Mouse (Mus musculus) forebrain, postnatal 0 days (tissue): ENCODE results near the gene Bcdin3d. TPM values are rescaled to one million over a fixed set of nuclear protein-coding genes. Genes with fewer than 3 reads are reported as not detected.

Source experiments
- ATAC-seq: fragments of 200-750 bp; cut with Nextera tagmentation; 2 replicates; pipeline ENCODE4 v1.8.0; 2017; ENCODE audit warnings: mild to moderate bottlenecking, moderate library complexity
- DNase-seq: peaks from one replicate; pipeline ENCODE4 v3.0.0-alpha.2; 2015
- H3K27ac ChIP-seq: fragments of 300-500 bp; sonication (generic); 2 replicates; pipeline ENCODE4 v1.5.1; 2014; ENCODE audit warnings: low read depth, mild to moderate bottlenecking, antibody characterized with exemption, low read length, moderate library complexity, mixed read lengths
- H3K27me3 ChIP-seq: fragments of 300-500 bp; sonication (generic); 2 replicates; pipeline ENCODE4 v1.6.1; 2014; ENCODE audit warnings: mild to moderate bottlenecking, low read length, mixed read lengths; ENCODE audit not compliant: insufficient read depth
- H3K36me3 ChIP-seq: fragments of 300-500 bp; sonication (generic); 2 replicates; pipeline ENCODE4 v1.6.1; 2014; ENCODE audit warnings: mild to moderate bottlenecking, moderate library complexity; ENCODE audit not compliant: insufficient read depth
- H3K4me1 ChIP-seq: fragments of 300-500 bp; sonication (generic); 2 replicates; pipeline ENCODE4 v1.6.1; 2014; ENCODE audit warnings: antibody characterized with exemption; ENCODE audit not compliant: insufficient read depth
- H3K4me2 ChIP-seq: fragments of 300-500 bp; sonication (generic); 2 replicates; pipeline ENCODE4 v1.6.1; 2014; ENCODE audit warnings: low read depth, mild to moderate bottlenecking, moderate library complexity
- H3K4me3 ChIP-seq: fragments of 300-500 bp; sonication (generic); 2 replicates; pipeline ENCODE4 v1.5.1; 2014; ENCODE audit warnings: low read depth, low read length, mixed read lengths
- H3K9ac ChIP-seq: fragments of 300-500 bp; sonication (generic); 2 replicates; pipeline ENCODE4 v1.6.1; 2014; ENCODE audit warnings: mild to moderate bottlenecking
- H3K9me3 ChIP-seq: fragments of 300-500 bp; sonication (generic); 2 replicates; pipeline ENCODE4 v1.6.1; 2016; ENCODE audit warnings: low read length
- CTCF ChIP-seq: sonication (generic); IDR thresholded peaks from 2 replicates; pipeline ENCODE4 v1.5.1; 2016; ENCODE audit warnings: antibody characterized with exemption, control low read depth, low read depth
- WGBS: fragments of 180-500 bp; shearing (Covaris S2); extraction: QIAGEN DNeasy Blood & Tissue Kit; methylation state at CpG from one replicate; pipeline ENCODE4 v1.1.7; 2014; 5-methylcytosine and 5-hydroxymethylcytosine counted together
- polyA plus RNA-seq: library from polyadenylated mRNA; unstranded; fragments of >200 nt; fragmentation: Nextera tagmentation; extraction: Ambion mirVana; gene quantifications from 2 replicates; pipeline ENCODE4 v1.2.1, GENCODE M21; 2015
- total RNA-seq: library from RNA; depleted of rRNA; stranded (reverse); fragments of >200 nt; gene quantifications from 2 replicates; pipeline ENCODE4 v1.2.3, GENCODE M21; 2014

Bcdin3d gene
- total and polyA plus RNA-seq, 2 experiments from 2014 or later, result 12.1 to 15.7 TPM

DNA sequence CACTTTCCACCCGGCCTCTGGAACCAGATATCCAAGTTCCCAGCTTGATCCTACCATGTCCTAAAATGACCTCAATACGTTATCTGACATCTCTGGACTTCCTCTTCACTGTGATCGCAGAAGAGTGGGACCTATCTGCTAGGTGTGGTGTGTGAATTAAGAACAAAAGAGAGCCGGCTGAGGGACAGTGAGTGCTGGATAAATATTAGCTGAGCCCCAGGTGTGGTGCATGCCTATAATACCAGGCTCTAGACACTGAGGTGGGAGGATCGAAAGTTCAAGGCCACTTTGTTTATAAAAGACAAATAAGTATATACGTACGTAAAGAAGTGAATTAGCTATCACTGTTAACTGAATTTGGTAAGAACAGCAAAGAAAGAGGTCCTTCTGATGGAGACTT lies 35.3 kb upstream of the Bcdin3d start:
- WGBS, result 87% methylated on average over 7 of the region's 7 CpGs
- no peak overlapping the region for H3K9ac ChIP-seq
- H3K4me1 ChIP-seq, result no peaks in the 10 kb centered on the region
- DNase-seq (no peak), ATAC-seq (no peak)
- no peaks in the 10 kb centered on the region for H3K27me3 ChIP-seq
- H3K36me3 ChIP-seq, result peaks cover 9% of the 10 kb centered on the region; the same call in 1 of the 2 replicates
- no peak overlapping the region for H3K4me3 ChIP-seq
- H3K4me2 ChIP-seq, result no peak overlapping the region
- TF ChIP-seq CTCF, result no peak
- H3K9me3 ChIP-seq, result no peaks in the 10 kb centered on the region
- no peak overlapping the region for H3K27ac ChIP-seq

GRCm38 (mm10) chr15:99505324-99506095 lies 31.0 kb upstream of the Bcdin3d start:
- peaks cover 9% of the 10 kb centered on the region; the same call in 1 of the 2 replicates for H3K36me3 ChIP-seq
- H3K9ac ChIP-seq, result no peak overlapping the region
- no peak overlapping the region for H3K27ac ChIP-seq
- no peak overlapping the region for H3K4me3 ChIP-seq
- H3K4me1 ChIP-seq, result no peaks in the 10 kb centered on the region; the same call in 1 of the 2 replicates
- DNase-seq (no peak), ATAC-seq (no peak)
- 80% methylated on average over 15 of the region's 15 CpGs for WGBS
- TF ChIP-seq CTCF, result no peak
- H3K27me3 ChIP-seq, result no peaks in the 10 kb centered on the region
- no peak overlapping the region for H3K4me2 ChIP-seq
- H3K9me3 ChIP-seq, result no peaks in the 10 kb centered on the region

- no peak overlapping the region for H3K4me3 ChIP-seq
- no peak overlapping the region for H3K4me2 ChIP-seq
- H3K36me3 ChIP-seq, result no peaks in the 10 kb centered on the region
- 74% methylated on average over 5 of the region's 5 CpGs for WGBS
- DNase-seq (no peak), ATAC-seq (no peak)
- H3K27ac ChIP-seq, result no peak overlapping the region
- no peaks in the 10 kb centered on the region for H3K27me3 ChIP-seq
- no peaks in the 10 kb centered on the region for H3K9me3 ChIP-seq
- TF ChIP-seq CTCF, result no peak
- H3K9ac ChIP-seq, result no peak overlapping the region
- H3K4me1 ChIP-seq, result no peaks in the 10 kb centered on the region; the same call in 1 of the 2 replicates
These were observed 28.7 kb upstream of the Bcdin3d start for GRCm38 (mm10) chr15:99503256-99503655.

- no peaks in the 10 kb centered on the region for H3K9me3 ChIP-seq
- no peak overlapping the region for H3K4me2 ChIP-seq
- no peaks in the 10 kb centered on the region for H3K36me3 ChIP-seq
- peaks cover 4% of the 10 kb centered on the region for H3K4me1 ChIP-seq
- peak overlapping the region; percentile 57 for H3K27ac ChIP-seq
- no peak overlapping the region for H3K4me3 ChIP-seq
- no peak for TF ChIP-seq CTCF
- DNase-seq (peak; percentile 41), ATAC-seq (peak; percentile 57)
- no peak overlapping the region for H3K9ac ChIP-seq
- 45% methylated on average over 12 of the region's 12 CpGs for WGBS
- no peaks in the 10 kb centered on the region for H3K27me3 ChIP-seq
These were observed 27.8 kb upstream of the Bcdin3d start for GRCm38 (mm10) chr15:99502311-99502831.

DNA sequence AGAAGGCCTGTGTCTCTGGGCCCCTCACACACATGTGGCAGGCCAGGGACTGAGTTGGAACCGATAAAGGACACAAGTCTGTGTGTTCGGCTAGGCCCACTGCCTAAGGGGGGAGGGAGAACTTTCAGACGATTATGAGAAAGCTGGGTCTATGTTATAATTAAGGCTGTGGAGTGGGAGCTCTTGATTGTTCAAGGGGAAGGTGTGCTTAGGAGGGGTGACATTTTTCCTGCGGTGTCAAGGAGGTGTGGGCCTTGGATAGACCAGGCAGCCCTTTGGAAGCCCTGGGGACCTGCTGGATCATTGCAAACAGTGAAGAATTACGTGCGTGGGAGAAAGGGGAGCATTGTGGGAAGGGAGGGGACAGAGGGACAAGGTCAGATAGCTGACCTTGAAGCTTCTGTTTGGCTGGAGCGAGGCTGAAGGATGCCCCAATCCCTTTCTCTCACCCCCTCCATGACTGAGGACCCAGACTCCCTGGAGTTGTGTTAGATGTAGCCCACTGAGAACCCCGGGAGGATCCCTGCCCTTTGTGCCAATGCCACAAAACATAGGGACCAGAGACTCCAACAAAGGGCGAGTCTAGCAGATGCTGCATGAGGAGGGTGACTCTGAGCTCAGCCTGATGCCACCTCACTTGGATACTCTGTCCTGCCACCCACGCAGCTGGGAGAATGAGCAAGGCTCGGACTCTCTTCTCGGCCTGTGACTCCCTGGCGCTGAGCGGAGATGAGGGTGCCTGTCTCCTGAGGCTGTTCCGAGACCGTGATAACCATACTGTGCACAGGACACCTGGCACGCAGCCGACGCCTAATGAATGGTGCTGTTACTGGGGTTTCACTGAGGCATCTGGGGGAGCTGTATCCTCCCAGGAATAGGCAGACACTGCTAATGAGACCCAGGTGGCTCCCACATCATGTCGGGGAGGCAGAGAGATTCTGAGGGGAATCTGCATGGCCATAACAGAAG lies 27.0 kb upstream of the Bcdin3d start:
- H3K4me3 ChIP-seq, result no peak overlapping the region
- peaks cover 5% of the 10 kb centered on the region for H3K4me1 ChIP-seq
- no peaks in the 10 kb centered on the region for H3K36me3 ChIP-seq
- peak overlapping the region; percentile 57; the same call in 1 of the 2 replicates for H3K27ac ChIP-seq
- no peak overlapping the region for H3K9ac ChIP-seq
- ATAC-seq (peak; percentile 42; the same call in 1 of the 2 replicates), DNase-seq (peak; percentile 47)
- TF ChIP-seq CTCF, result no peak
- no peak overlapping the region for H3K4me2 ChIP-seq
- H3K9me3 ChIP-seq, result no peaks in the 10 kb centered on the region
- 52% methylated on average over 20 of the region's 20 CpGs for WGBS
- no peaks in the 10 kb centered on the region for H3K27me3 ChIP-seq

DNA sequence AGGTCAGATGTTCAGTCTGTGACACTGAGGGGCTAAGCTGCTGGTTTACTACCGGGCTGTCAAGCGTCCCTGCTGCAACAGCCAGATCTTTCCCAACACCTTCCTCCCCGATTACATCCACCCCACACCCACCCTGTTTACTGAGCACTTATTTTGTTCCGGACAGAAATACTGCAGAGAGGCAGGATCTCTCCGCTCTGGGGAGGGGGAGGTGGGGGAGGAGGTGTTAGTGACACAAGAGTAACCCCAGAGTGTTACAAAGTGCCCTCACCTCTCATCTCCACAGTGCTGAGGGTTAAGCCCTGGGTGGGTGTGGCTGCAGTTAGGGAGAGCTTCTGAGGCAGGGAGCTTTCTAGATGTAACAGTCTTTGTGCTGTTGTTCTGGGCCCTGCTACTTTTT lies 25.8 kb upstream of the Bcdin3d start:
- no peak for TF ChIP-seq CTCF
- Histone ChIP-seq H3K27me3 (no peaks in the 10 kb centered on the region), H3K9me3 (no peaks in the 10 kb centered on the region), H3K4me3 (no peak overlapping the region), H3K9ac (no peak overlapping the region), H3K4me2 (no peak overlapping the region), H3K36me3 (no peaks in the 10 kb centered on the region), H3K4me1 (peaks cover 5% of the 10 kb centered on the region), H3K27ac (no peak overlapping the region)
- DNase-seq (no peak), ATAC-seq (no peak)
- WGBS, result 67% methylated on average over 5 of the region's 5 CpGs

GRCm38 (mm10) chr15:99499726-99500125 lies 25.2 kb upstream of the Bcdin3d start:
- DNase-seq (no peak), ATAC-seq (no peak)
- Histone ChIP-seq H3K9me3 (no peaks in the 10 kb centered on the region), H3K36me3 (no peaks in the 10 kb centered on the region), H3K4me3 (no peak overlapping the region), H3K4me1 (peaks cover 5% of the 10 kb centered on the region), H3K27ac (no peak overlapping the region), H3K27me3 (no peaks in the 10 kb centered on the region), H3K9ac (no peak overlapping the region), H3K4me2 (no peak overlapping the region)
- TF ChIP-seq CTCF, result no peak
- 67% methylated on average over 6 of the region's 6 CpGs for WGBS
